Mouse (Mus musculus): Measurements from ENCODE around the gene Iqcd.

GRCm38 (mm10) chr5:120618778-120619177, 30.0 kb downstream of the Iqcd start:
- TF ChIP-seq CTCF (IDR thresholded peaks at IDR 0.05; ENCODE audit: control insufficient read depth, insufficient read depth, insufficient replicate concordance, low read depth, low read length) (no peak), POLR2A (IDR thresholded peaks at IDR 0.05; ENCODE audit: control insufficient read depth, low read depth, low read length) (no peak)
